Mouse (Mus musculus): ENCODE measurements around the gene Atxn2. TPM values are rescaled to one million over a fixed set of nuclear protein-coding genes. Genes with fewer than 3 reads are reported as not detected.

Gene Atxn2
- polyA plus RNA-seq, 1 experiment from 2014 or later = 77.1 TPM

DNA sequence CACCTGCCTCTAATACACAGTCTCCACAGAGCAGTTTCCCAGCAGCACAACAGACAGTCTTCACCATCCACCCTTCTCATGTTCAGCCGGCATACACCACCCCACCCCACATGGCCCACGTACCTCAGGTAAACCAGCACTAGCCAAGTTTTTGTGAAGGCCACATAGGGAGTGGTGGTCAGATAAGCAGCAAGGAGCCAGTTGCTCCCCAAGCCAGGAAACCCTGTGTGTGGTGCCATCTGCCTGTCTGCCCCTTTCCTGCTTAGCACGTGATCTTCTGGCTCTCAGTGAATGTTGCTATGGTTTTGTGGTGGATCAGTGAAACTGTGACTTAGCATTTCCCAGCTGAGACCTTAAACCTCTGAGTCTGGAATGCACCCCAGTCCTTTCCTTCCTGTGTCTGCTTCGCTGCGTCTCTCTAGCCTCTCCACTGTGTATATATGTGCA lies 100.4 kb downstream of the Atxn2 start:
- WGBS = 94% methylated on average over 5 of the region's 5 CpGs
- H3K27me3 ChIP-seq = no peaks in the 10 kb centered on the region
- no peak overlapping the region for H3K9ac ChIP-seq
- H3K27ac ChIP-seq = no peak overlapping the region
- H3K4me2 ChIP-seq = no peak overlapping the region
- H3K9me3 ChIP-seq = no peaks in the 10 kb centered on the region
- ATAC-seq (ENCODE audit: low FRiP score) = no peak
- H3K4me3 ChIP-seq (replicated peaks) = no peak overlapping the region
- no peaks in the 10 kb centered on the region; the same call in 1 of the 2 replicates for H3K4me1 ChIP-seq
- H3K36me3 ChIP-seq (replicated peaks) = peaks cover 74% of the 10 kb centered on the region

DNA sequence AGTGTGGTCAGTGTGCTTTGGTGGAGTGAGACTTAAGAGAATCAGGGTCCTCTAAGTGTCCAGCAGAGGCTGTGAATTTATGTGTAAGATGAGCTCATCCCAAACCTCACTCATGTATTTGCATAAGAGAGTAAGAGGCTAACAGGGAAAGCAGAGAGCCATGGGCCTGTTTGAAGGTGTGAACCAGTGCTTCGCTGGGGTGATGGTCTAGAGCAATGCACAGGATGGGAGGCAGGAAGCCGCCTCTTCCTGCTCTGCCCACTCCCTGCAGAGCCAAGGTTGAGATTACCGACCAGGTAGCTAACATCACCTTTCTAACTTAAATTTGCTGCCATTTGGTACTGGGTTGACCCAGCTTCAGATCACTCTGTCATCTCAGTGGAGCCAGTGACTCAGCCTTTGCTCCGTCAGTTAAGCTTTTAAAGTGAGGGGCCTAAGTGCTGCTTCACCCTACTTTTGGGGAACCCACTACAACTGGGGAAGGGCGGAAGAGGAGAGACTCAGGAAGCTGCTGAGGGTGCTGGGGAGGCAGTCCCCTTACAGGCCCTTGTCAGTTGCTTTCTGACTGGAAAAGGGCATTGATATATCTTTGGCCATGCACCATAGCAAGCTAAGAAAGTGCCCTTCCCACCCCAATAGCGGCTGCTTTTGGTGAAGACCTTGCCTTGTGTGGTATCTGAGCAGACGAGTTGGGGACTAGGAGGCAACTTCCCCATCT lies 101.5 kb downstream of the Atxn2 start:
- Histone ChIP-seq H3K27ac (no peak overlapping the region), H3K4me1 (no peaks in the 10 kb centered on the region; the same call in 1 of the 2 replicates), H3K4me3 (replicated peaks) (no peak overlapping the region), H3K4me2 (no peak overlapping the region), H3K36me3 (replicated peaks) (peaks cover 81% of the 10 kb centered on the region), H3K9me3 (no peaks in the 10 kb centered on the region), H3K9ac (no peak overlapping the region), H3K27me3 (no peaks in the 10 kb centered on the region)
- WGBS = 93% methylated on average over 7 of the region's 7 CpGs
- no peak for ATAC-seq (ENCODE audit: low FRiP score)

DNA sequence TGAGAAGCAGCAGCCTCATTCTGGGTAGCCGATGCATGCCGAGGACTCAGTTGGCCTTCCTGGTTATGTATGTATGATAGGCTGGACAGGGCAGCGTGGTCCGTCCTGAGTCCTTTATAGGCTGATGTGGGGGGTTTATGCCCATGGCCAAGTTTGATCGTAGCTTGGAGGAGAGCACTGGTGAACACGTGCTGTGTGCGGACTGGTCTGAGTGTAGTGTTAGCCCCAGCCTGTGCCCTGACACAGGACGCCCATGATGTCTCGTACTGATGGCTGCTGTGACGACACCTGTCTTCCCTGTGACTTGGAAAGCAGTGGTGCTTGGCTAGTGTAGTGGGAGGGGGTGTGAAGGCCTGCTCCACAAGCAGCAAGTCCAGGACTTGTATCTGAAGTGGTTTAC lies 102.6 kb downstream of the Atxn2 start:
- no peaks in the 10 kb centered on the region for H3K9me3 ChIP-seq
- no peak overlapping the region for H3K9ac ChIP-seq
- H3K4me1 ChIP-seq = no peaks in the 10 kb centered on the region
- H3K36me3 ChIP-seq (replicated peaks) = peaks cover 92% of the 10 kb centered on the region
- WGBS = 91% methylated on average over 10 of the region's 10 CpGs
- no peaks in the 10 kb centered on the region for H3K27me3 ChIP-seq
- ATAC-seq (ENCODE audit: low FRiP score) = no peak
- H3K4me2 ChIP-seq = no peak overlapping the region
- H3K4me3 ChIP-seq (replicated peaks) = no peak overlapping the region
- H3K27ac ChIP-seq = no peak overlapping the region

DNA sequence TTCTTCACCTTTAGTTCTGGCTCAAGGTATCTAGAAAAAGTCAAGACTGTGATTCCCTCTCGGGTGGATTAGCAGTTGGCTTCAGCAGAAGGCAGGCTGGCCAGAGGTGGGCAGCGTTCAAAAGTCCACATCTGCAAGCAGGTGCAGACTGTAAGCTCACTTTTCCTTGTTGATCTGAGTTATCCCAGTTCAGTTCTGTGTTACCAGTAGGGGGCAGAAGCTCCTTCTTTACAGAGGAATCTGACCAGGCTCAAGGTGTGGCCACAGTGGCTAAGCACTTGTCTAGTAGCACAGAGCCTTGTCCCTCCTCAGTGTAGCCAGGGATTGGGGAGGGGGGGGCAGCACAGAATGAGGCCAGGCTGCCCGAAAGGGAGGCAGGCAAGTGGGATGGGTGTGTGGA lies 103.9 kb downstream of the Atxn2 start:
- WGBS = 64% methylated on average over 3 of the region's 3 CpGs
- H3K4me2 ChIP-seq = no peak overlapping the region
- H3K9me3 ChIP-seq = no peaks in the 10 kb centered on the region
- H3K36me3 ChIP-seq (replicated peaks) = peaks cover 97% of the 10 kb centered on the region
- H3K4me1 ChIP-seq = no peaks in the 10 kb centered on the region
- H3K9ac ChIP-seq = no peak overlapping the region
- no peak for ATAC-seq (ENCODE audit: low FRiP score)
- H3K27me3 ChIP-seq = no peaks in the 10 kb centered on the region
- H3K27ac ChIP-seq = no peak overlapping the region
- no peak overlapping the region for H3K4me3 ChIP-seq (replicated peaks)

DNA sequence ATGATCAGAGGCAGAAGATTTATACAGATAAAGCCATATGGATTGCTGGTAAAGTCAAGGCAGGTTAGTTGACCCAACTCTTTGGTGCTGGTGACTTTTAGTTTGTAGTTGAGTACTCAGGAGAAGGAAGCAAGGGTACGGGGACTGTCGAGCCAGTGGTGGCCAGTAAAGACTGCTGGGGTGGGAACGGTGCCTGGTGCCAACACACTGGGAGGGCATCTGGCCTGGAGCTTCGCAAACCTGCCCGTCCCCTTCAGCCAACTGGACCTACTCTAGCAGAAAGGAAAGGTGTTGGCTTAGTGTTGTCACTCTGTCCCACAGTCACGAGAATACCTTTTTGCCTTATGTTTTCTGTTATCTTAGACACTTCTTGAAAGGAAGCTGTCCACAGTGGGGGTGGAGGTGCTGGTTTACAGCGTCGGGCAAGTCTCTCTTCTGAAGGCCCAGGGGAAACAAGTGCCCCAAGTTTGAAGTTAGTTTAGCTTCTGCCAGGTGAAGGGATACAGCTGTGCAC lies 104.8 kb downstream of the Atxn2 start:
- H3K4me3 ChIP-seq (replicated peaks) = no peak overlapping the region
- H3K9ac ChIP-seq = no peak overlapping the region
- H3K27me3 ChIP-seq = no peaks in the 10 kb centered on the region
- H3K4me1 ChIP-seq = no peaks in the 10 kb centered on the region
- no peak overlapping the region for H3K27ac ChIP-seq
- no peaks in the 10 kb centered on the region for H3K9me3 ChIP-seq
- peaks cover 91% of the 10 kb centered on the region for H3K36me3 ChIP-seq (replicated peaks)
- no peak for ATAC-seq (ENCODE audit: low FRiP score)
- 92% methylated on average over 8 of the region's 8 CpGs for WGBS
- no peak overlapping the region for H3K4me2 ChIP-seq

DNA sequence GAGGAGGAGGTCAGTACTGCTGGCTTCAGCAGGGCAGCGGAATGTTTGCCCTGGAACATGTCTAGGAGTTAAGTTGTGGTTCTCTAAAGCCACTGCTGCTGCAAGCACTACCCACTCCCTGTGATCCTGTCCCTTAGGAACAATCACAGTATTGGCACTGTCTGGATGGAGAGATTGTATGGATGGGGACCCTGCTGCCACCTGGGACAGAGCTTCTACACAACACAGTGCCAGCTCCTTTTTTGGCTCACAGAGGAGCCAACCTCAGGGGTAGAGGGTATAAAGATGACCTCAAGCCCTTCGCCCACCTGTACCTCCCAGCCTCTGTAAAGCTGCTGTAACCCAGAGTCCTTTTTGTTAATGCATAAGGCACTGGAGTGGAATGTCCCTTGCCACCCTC lies 105.5 kb downstream of the Atxn2 start:
- H3K27me3 ChIP-seq = no peaks in the 10 kb centered on the region
- H3K4me1 ChIP-seq = no peaks in the 10 kb centered on the region
- no peak overlapping the region for H3K4me2 ChIP-seq
- H3K9me3 ChIP-seq = no peaks in the 10 kb centered on the region
- WGBS = 98% methylated on average over 2 of the region's 2 CpGs
- no peak overlapping the region for H3K27ac ChIP-seq
- no peak overlapping the region for H3K4me3 ChIP-seq (replicated peaks)
- no peak overlapping the region for H3K9ac ChIP-seq
- peaks cover 84% of the 10 kb centered on the region for H3K36me3 ChIP-seq (replicated peaks)
- no peak for ATAC-seq (ENCODE audit: low FRiP score)

DNA sequence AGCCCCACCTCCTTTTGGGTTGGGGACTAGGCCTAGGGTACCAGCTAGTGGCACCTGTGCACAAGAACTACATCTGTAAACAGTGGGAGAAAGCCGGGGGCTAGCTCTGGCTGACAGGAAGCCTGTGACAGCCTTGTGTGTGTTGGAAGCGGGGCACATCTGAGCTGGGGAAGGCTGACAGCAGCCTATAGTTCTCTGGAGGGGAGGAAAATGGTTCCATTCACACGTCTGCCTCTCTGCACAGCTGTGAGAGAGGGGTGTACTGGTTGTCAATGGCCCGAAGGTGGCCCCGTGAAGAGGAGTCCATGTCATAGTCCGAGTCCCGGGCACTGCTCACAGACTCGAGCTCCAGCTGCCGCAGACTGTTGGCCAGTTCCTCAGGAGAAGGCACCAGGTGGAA lies 106.4 kb downstream of the Atxn2 start:
- Histone ChIP-seq H3K4me3 (replicated peaks) (no peak overlapping the region), H3K4me1 (no peaks in the 10 kb centered on the region), H3K9ac (no peak overlapping the region), H3K27ac (no peak overlapping the region), H3K9me3 (no peaks in the 10 kb centered on the region), H3K27me3 (no peaks in the 10 kb centered on the region), H3K4me2 (no peak overlapping the region), H3K36me3 (replicated peaks) (peaks cover 75% of the 10 kb centered on the region)
- no peak for ATAC-seq (ENCODE audit: low FRiP score)
- WGBS = 89% methylated on average over 9 of the region's 9 CpGs

DNA sequence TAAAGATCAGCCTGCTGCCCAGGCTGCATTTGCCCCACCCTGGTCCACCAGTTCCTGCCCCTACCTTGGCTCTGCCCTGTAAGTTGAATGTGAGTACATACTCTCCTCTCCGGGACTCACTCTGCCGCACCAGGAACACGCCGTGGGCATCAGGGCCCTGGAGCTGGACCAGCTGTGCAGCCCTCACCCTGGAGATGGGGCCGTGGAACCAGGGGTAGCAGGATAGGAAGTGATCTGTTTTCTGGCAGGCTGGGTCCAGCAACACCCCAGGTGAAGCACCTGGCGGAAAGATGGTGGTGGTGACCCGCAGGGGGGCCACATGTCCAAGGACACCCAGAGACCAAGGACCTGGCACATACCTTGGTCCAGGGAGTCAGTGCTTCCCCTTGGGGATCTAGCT lies 107.3 kb downstream of the Atxn2 start:
- Histone ChIP-seq H3K36me3 (replicated peaks) (peaks cover 66% of the 10 kb centered on the region), H3K4me3 (replicated peaks) (no peak overlapping the region), H3K4me1 (no peaks in the 10 kb centered on the region), H3K27me3 (no peaks in the 10 kb centered on the region), H3K9ac (no peak overlapping the region), H3K27ac (no peak overlapping the region), H3K9me3 (no peaks in the 10 kb centered on the region), H3K4me2 (no peak overlapping the region)
- 94% methylated on average over 7 of the region's 7 CpGs for WGBS
- ATAC-seq (ENCODE audit: low FRiP score) = no peak

DNA sequence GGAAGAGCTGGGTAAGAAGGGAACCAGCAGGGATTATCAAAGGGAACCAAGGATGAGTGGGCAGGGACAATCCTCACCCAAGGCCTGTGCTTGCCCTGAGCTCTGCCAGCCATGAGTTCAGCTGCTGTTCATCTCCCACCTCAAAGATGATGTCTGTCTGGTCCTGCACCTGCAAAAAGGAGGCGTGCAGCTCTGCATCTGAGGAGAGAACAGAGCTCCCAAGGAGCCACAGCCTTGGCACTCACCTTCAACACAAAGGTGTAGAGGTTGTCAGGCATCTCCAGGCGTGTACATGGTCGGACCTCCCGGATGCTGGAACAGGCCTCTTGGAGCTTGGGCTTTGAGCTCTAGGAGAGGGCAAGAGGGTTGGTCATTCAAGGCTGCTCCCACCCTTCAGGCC lies 107.7 kb downstream of the Atxn2 start:
- ATAC-seq (ENCODE audit: low FRiP score) = no peak
- WGBS = 89% methylated on average over 4 of the region's 4 CpGs
- Histone ChIP-seq H3K9ac (no peak overlapping the region), H3K9me3 (no peaks in the 10 kb centered on the region), H3K36me3 (replicated peaks) (peaks cover 61% of the 10 kb centered on the region), H3K4me1 (no peaks in the 10 kb centered on the region), H3K4me2 (no peak overlapping the region), H3K4me3 (replicated peaks) (no peak overlapping the region), H3K27me3 (no peaks in the 10 kb centered on the region), H3K27ac (no peak overlapping the region)

DNA sequence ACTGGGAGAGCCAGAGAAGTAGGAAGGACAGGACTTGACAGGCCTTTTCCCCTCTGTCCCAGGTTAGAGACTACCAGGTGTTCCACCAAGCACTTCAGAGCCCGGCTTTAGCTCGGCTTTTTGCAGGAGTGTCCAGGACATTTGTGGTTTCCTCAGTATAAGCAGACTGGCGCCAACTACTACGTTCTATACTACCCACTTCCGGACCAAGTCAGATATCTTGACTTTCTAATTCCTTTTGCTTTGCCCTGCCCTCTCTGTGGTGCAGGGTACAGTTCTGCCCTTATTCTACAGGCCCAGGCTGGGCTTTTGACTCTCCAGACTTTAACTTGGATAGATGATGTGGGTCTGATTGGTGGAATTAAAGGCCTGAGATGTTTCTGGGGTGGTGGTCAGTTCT lies 108.4 kb downstream of the Atxn2 start:
- no peaks in the 10 kb centered on the region for H3K27me3 ChIP-seq
- H3K4me3 ChIP-seq (replicated peaks) = no peak overlapping the region
- no peak overlapping the region for H3K9ac ChIP-seq
- no peaks in the 10 kb centered on the region for H3K9me3 ChIP-seq
- 92% methylated on average over 5 of the region's 5 CpGs for WGBS
- H3K36me3 ChIP-seq (replicated peaks) = peaks cover 57% of the 10 kb centered on the region
- H3K4me2 ChIP-seq = no peak overlapping the region
- no peak for ATAC-seq (ENCODE audit: low FRiP score)
- H3K27ac ChIP-seq = no peak overlapping the region
- H3K4me1 ChIP-seq = no peaks in the 10 kb centered on the region

DNA sequence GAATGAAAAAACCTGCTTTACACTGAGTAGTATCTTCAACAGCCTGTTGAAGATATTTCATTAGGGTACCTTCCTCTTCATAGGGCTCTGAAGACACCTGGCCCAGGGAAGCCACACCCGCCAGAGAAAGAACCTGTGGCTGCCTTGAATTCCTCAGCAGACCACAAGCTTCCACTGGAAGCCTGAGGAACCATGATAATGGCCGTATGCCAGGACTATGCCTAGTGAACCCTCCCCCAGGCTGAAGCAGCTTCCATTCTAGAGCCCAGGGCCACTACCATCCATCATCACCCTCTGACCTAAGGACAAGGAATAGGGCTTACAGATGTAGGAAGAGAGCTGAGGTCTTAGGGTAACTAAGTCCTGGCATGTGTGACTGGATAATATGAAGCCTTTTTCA lies 109.0 kb downstream of the Atxn2 start:
- WGBS = 97% methylated on average over 2 of the region's 2 CpGs
- H3K27ac ChIP-seq = no peak overlapping the region
- no peak for ATAC-seq (ENCODE audit: low FRiP score)
- peaks cover 59% of the 10 kb centered on the region for H3K36me3 ChIP-seq (replicated peaks)
- no peak overlapping the region for H3K4me2 ChIP-seq
- no peak overlapping the region for H3K4me3 ChIP-seq (replicated peaks)
- H3K9me3 ChIP-seq = no peaks in the 10 kb centered on the region
- no peaks in the 10 kb centered on the region for H3K4me1 ChIP-seq
- 0 out of 2 replicates have a peak, but pooled peaks cover under 1% of the 10 kb centered on the region for H3K27me3 ChIP-seq
- H3K9ac ChIP-seq = no peak overlapping the region

DNA sequence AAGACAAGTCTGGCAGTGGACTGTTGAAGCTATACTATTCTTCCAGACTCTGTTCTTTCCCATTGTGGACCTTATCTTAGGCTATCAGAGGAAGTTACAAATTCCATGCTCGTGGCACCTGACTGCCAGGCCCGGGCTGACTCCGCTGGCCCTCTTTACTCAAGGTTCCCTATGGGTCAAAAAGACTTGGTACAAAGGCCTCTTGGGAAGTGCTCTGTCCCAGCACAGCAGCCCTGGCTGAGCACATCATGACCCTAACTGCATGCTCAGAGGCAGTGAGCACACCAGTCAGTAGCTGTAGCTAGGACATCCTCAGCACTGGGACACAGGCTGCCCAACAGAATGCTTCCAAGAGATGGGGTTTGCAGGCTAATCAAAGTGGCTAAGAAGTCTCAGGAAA lies 109.5 kb downstream of the Atxn2 start:
- H3K9me3 ChIP-seq = no peaks in the 10 kb centered on the region

DNA sequence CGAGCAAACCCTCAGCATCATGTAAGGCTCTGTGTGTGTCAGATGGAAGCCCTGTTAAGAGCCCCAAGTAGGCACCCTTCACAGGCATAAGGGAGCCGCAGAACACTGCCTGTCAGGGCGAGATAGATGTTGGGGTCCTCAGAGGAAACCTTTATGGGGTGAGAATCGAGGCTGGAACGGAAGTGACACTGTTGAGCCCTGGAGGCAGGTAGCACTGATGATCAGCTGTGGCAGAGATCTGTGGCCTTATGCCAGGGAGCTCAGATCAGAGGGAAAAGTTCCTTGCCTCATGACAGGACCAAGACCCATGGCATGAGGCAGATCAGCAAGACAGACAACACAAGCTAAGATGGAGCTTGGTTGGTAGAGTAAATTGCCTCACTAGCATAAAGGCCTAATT lies 110.0 kb downstream of the Atxn2 start:
- Histone ChIP-seq H3K9ac (no peak overlapping the region), H3K27me3 (0 out of 2 replicates have a peak, but pooled peaks cover 4% of the 10 kb centered on the region), H3K4me1 (no peaks in the 10 kb centered on the region), H3K4me3 (replicated peaks) (no peak overlapping the region), H3K27ac (no peak overlapping the region), H3K9me3 (no peaks in the 10 kb centered on the region), H3K4me2 (no peak overlapping the region), H3K36me3 (replicated peaks) (peaks cover 57% of the 10 kb centered on the region)
- 88% methylated on average over 5 of the region's 5 CpGs for WGBS
- no peak for ATAC-seq (ENCODE audit: low FRiP score)

More for the DNA sequence above, 109.5 kb downstream of the Atxn2 start:
- no peak for ATAC-seq (ENCODE audit: low FRiP score)
- no peak overlapping the region for H3K27ac ChIP-seq
- H3K27me3 ChIP-seq = 0 out of 2 replicates have a peak, but pooled peaks cover 4% of the 10 kb centered on the region
- no peaks in the 10 kb centered on the region for H3K4me1 ChIP-seq
- no peak overlapping the region for H3K4me3 ChIP-seq (replicated peaks)
- no peak overlapping the region for H3K9ac ChIP-seq
- no peak overlapping the region for H3K4me2 ChIP-seq
- WGBS = 91% methylated on average over 3 of the region's 3 CpGs
- H3K36me3 ChIP-seq (replicated peaks) = peaks cover 58% of the 10 kb centered on the region

Measured in forebrain, embryonic 12.5 days (tissue).